Mouse (Mus musculus): ENCODE measurements around the gene Kcna6. TPM values are rescaled to one million over a fixed set of nuclear protein-coding genes. Genes with fewer than 3 reads are reported as not detected.

Kcna6 gene
- polyA plus RNA-seq, 1 experiment from 2014 or later = 2.1 TPM

- DNase-seq (ENCODE audit: low spot score) (no peak), ATAC-seq (replicated peaks; ENCODE audit: low FRiP score, low read depth) (no peak)
- WGBS = 87% methylated on average over 10 of the region's 11 CpGs
- Histone ChIP-seq H3K27me3 (ENCODE audit: insufficient read depth, low read length) (no peaks in the 10 kb centered on the region), H3K4me3 (replicated peaks; ENCODE audit: low read depth, low read length) (no peak overlapping the region), H3K4me2 (ENCODE audit: low read length) (no peak overlapping the region), H3K9me3 (replicated peaks; ENCODE audit: low read length) (no peaks in the 10 kb centered on the region), H3K27ac (no peak overlapping the region), H3K36me3 (ENCODE audit: insufficient read depth, low read length) (no peaks in the 10 kb centered on the region), H3K9ac (ENCODE audit: low read depth, low read length) (no peak overlapping the region), H3K4me1 (replicated peaks; ENCODE audit: insufficient read depth, low read length) (no peaks in the 10 kb centered on the region)
- no peak for TF ChIP-seq CTCF (IDR thresholded peaks at IDR 0.05; ENCODE audit: low read depth)
These were observed 24.2 kb upstream of the Kcna6 start for GRCm38 (mm10) chr6:126764563-126765091.

DNA sequence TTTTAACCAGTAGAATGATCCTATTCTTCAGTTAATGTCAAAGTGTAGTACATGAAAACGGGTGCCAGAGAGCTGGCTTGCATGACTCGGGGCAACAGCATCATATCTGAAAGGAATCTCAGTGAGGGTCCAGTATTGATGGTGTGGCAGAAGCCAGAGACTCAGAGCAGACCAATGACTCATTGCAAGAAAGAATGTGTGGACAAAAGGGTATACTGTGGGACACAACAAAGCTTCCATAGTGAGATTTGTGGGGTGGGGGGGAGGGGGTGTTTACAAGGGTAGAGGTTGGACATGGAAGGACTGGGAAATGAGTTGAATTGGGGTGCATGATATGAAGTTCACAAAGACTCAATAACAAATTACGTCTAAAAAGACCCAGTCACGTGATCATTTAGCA is 20.9 kb upstream of the Kcna6 start:
- Histone ChIP-seq H3K36me3 (ENCODE audit: insufficient read depth, low read length) (no peaks in the 10 kb centered on the region), H3K4me2 (ENCODE audit: low read length) (no peak overlapping the region), H3K27me3 (ENCODE audit: insufficient read depth, low read length) (no peaks in the 10 kb centered on the region), H3K4me1 (replicated peaks; ENCODE audit: insufficient read depth, low read length) (no peaks in the 10 kb centered on the region), H3K9ac (ENCODE audit: low read depth, low read length) (no peak overlapping the region), H3K27ac (no peak overlapping the region), H3K9me3 (replicated peaks; ENCODE audit: low read length) (no peaks in the 10 kb centered on the region), H3K4me3 (replicated peaks; ENCODE audit: low read depth, low read length) (no peak overlapping the region)
- no peak for TF ChIP-seq CTCF (IDR thresholded peaks at IDR 0.05; ENCODE audit: low read depth)
- DNase-seq (ENCODE audit: low spot score) (no peak), ATAC-seq (replicated peaks; ENCODE audit: low FRiP score, low read depth) (no peak)
- 85% methylated on average over 4 of the region's 4 CpGs for WGBS

DNA sequence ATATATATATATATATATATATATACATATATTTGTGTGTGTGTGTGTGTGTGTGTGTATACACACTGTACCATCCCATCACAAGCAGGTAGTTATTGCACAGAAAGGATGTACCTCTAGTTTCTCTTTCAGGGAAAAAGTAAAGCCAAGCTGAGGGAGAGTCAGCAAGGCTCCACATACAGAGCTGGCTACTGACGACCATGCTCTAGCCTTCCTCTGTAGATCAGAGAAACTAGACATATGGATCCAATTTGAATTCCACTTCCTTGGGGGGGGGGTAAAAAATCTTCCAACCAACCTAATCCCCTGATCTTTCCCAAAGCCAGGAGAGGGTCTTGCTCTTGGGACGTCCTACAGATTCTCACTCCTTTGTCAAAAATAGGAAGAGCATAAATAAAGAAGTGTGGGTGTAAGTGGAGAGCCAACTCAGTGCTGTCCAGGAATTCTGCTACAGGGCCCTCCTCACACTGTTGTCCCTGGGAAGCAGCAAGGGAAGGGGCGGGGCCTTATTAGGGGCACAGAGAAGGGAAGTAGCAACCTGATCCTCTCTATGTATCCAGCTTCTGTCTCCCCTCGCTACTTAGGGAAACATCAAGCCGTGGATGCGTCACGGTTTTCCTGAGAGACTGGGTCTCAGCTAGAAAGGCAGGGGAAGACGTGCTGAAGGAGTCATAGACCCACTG is 15.4 kb upstream of the Kcna6 start:
- H3K36me3 ChIP-seq (ENCODE audit: insufficient read depth, low read length) = no peaks in the 10 kb centered on the region
- H3K4me2 ChIP-seq (ENCODE audit: low read length) = 0 out of 2 replicates have a peak overlapping the region, but pooled peaks have one; percentile 1
- no peak overlapping the region for H3K9ac ChIP-seq (ENCODE audit: low read depth, low read length)
- no peaks in the 10 kb centered on the region for H3K27me3 ChIP-seq (ENCODE audit: insufficient read depth, low read length)
- 0 out of 2 replicates have a peak, but pooled peaks cover 4% of the 10 kb centered on the region for H3K4me1 ChIP-seq (replicated peaks; ENCODE audit: insufficient read depth, low read length)
- 11% methylated on average over 8 of the region's 8 CpGs for WGBS
- H3K9me3 ChIP-seq (replicated peaks; ENCODE audit: low read length) = no peaks in the 10 kb centered on the region
- ATAC-seq (replicated peaks; ENCODE audit: low FRiP score, low read depth) = 0 out of 2 replicates have a peak, but pooled peaks have one; percentile 63
- TF ChIP-seq CTCF (IDR thresholded peaks at IDR 0.05; ENCODE audit: low read depth) = no peak
- no peak overlapping the region for H3K27ac ChIP-seq
- no peak overlapping the region for H3K4me3 ChIP-seq (replicated peaks; ENCODE audit: low read depth, low read length)
- DNase-seq (ENCODE audit: low spot score) = peak; percentile 71

- H3K36me3 ChIP-seq (ENCODE audit: insufficient read depth, low read length) = no peaks in the 10 kb centered on the region
- H3K4me2 ChIP-seq (ENCODE audit: low read length) = peak overlapping the region; percentile 33
- H3K27ac ChIP-seq = no peak overlapping the region
- no peak overlapping the region for H3K4me3 ChIP-seq (replicated peaks; ENCODE audit: low read depth, low read length)
- H3K9ac ChIP-seq (ENCODE audit: low read depth, low read length) = no peak overlapping the region
- DNase-seq (ENCODE audit: low spot score) = peak; percentile 69
- ATAC-seq (replicated peaks; ENCODE audit: low FRiP score, low read depth) = no peak
- TF ChIP-seq CTCF (IDR thresholded peaks at IDR 0.05; ENCODE audit: low read depth) = no peak
- 20% methylated on average over 12 of the region's 12 CpGs for WGBS
- no peaks in the 10 kb centered on the region for H3K9me3 ChIP-seq (replicated peaks; ENCODE audit: low read length)
- no peaks in the 10 kb centered on the region for H3K27me3 ChIP-seq (ENCODE audit: insufficient read depth, low read length)
- H3K4me1 ChIP-seq (replicated peaks; ENCODE audit: insufficient read depth, low read length) = 0 out of 2 replicates have a peak, but pooled peaks cover 4% of the 10 kb centered on the region
These were observed 12.0 kb upstream of the Kcna6 start for GRCm38 (mm10) chr6:126752520-126752919.

DNA sequence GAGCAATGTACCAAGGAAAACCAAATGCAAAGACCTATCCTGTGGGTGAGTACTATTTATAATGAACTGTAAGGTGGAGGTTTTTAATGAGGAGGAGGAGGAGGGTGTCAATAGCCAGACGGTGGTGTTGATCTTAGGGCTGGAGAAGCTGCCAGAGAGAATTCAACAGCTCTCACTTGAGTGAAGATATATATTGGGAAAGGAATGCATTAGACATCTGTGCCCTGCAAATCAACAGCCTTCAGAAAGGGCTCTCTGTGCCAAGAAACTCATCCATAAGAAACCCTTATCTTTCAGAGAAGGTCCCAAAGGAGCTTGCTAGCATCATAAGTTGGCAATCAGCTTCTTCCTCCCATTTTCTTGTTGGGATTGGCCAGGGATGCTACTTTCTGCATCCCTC is 5.4 kb upstream of the Kcna6 start:
- TF ChIP-seq CTCF (IDR thresholded peaks at IDR 0.05; ENCODE audit: low read depth) = no peak
- H3K4me2 ChIP-seq (ENCODE audit: low read length) = no peak overlapping the region
- WGBS = 9% methylated on average over 1 of the region's 1 CpGs
- no peak overlapping the region for H3K27ac ChIP-seq
- no peaks in the 10 kb centered on the region for H3K4me1 ChIP-seq (replicated peaks; ENCODE audit: insufficient read depth, low read length)
- ATAC-seq (replicated peaks; ENCODE audit: low FRiP score, low read depth) (no peak), DNase-seq (ENCODE audit: low spot score) (no peak)
- H3K9ac ChIP-seq (ENCODE audit: low read depth, low read length) = no peak overlapping the region
- H3K36me3 ChIP-seq (ENCODE audit: insufficient read depth, low read length) = no peaks in the 10 kb centered on the region
- no peaks in the 10 kb centered on the region for H3K27me3 ChIP-seq (ENCODE audit: insufficient read depth, low read length)
- no peak overlapping the region for H3K4me3 ChIP-seq (replicated peaks; ENCODE audit: low read depth, low read length)
- H3K9me3 ChIP-seq (replicated peaks; ENCODE audit: low read length) = no peaks in the 10 kb centered on the region

GRCm38 (mm10) chr6:126742610-126743009 is 2.1 kb upstream of the Kcna6 start:
- Histone ChIP-seq H3K9ac (ENCODE audit: low read depth, low read length) (no peak overlapping the region), H3K4me3 (replicated peaks; ENCODE audit: low read depth, low read length) (no peak overlapping the region), H3K36me3 (ENCODE audit: insufficient read depth, low read length) (no peaks in the 10 kb centered on the region), H3K9me3 (replicated peaks; ENCODE audit: low read length) (no peaks in the 10 kb centered on the region), H3K4me1 (replicated peaks; ENCODE audit: insufficient read depth, low read length) (peaks cover 8% of the 10 kb centered on the region; the same call in 1 of the 2 replicates), H3K4me2 (ENCODE audit: low read length) (no peak overlapping the region), H3K27me3 (ENCODE audit: insufficient read depth, low read length) (peaks cover 14% of the 10 kb centered on the region; the same call in 1 of the 2 replicates), H3K27ac (no peak overlapping the region)
- 38% methylated on average over 3 of the region's 3 CpGs for WGBS
- DNase-seq (ENCODE audit: low spot score) (no peak), ATAC-seq (replicated peaks; ENCODE audit: low FRiP score, low read depth) (no peak)
- TF ChIP-seq CTCF (IDR thresholded peaks at IDR 0.05; ENCODE audit: low read depth) = no peak

Measured in kidney, postnatal 0 days (tissue).